Mouse (Mus musculus): ENCODE measurements around the gene Spem2.
A peak's percentile ranks its signal among the peaks of the same experiment; 100 is the strongest.

Gene Spem2

GRCm38 (mm10) chr11:69799394-69800137 lies 18.7 kb downstream of the Spem2 start:
- no peak for DNase-seq (ENCODE audit: low spot score)

- no peak for DNase-seq (ENCODE audit: low spot score)
Measured at GRCm38 (mm10) chr11:69797924-69798323, 20.3 kb downstream of the Spem2 start.

GRCm38 (mm10) chr11:69795983-69796435 lies 22.3 kb downstream of the Spem2 start:
- DNase-seq (ENCODE audit: low spot score) = no peak

- DNase-seq (ENCODE audit: low spot score) = peak; percentile 90
Measured at GRCm38 (mm10) chr11:69795168-69795982, 22.9 kb downstream of the Spem2 start, which contains the start of gene Chrnb1. Gene Chrnb1, minus strand, starts transcription at chr11:69795943.

- DNase-seq (ENCODE audit: low spot score) = no peak
Measured at GRCm38 (mm10) chr11:69793429-69793828, 24.8 kb downstream of the Spem2 start.

GRCm38 (mm10) chr11:69791420-69791819 lies 26.8 kb downstream of the Spem2 start:
- DNase-seq (ENCODE audit: low spot score) = no peak

- no peak for DNase-seq (ENCODE audit: low spot score)
Measured at GRCm38 (mm10) chr11:69789431-69789830, 28.8 kb downstream of the Spem2 start.

- no peak for DNase-seq (ENCODE audit: low spot score)
Measured at GRCm38 (mm10) chr11:69787306-69787705, 31.0 kb downstream of the Spem2 start.

- DNase-seq (ENCODE audit: low spot score) = no peak
Measured at GRCm38 (mm10) chr11:69784793-69785272, 33.4 kb downstream of the Spem2 start.

- no peak for DNase-seq (ENCODE audit: low spot score)
Measured at GRCm38 (mm10) chr11:69781828-69782227, 36.4 kb downstream of the Spem2 start.

- DNase-seq (ENCODE audit: low spot score) = no peak
Measured at GRCm38 (mm10) chr11:69778985-69779384, 39.3 kb downstream of the Spem2 start.

- DNase-seq (ENCODE audit: low spot score) = no peak
Measured at GRCm38 (mm10) chr11:69778258-69778982, 39.8 kb downstream of the Spem2 start.

GRCm38 (mm10) chr11:69777504-69778257 lies 40.6 kb downstream of the Spem2 start:
- DNase-seq (ENCODE audit: low spot score) = no peak

- DNase-seq (ENCODE audit: low spot score) = no peak
Measured at GRCm38 (mm10) chr11:69776488-69776887, 41.8 kb downstream of the Spem2 start.

- DNase-seq (ENCODE audit: low spot score) = no peak
Measured at GRCm38 (mm10) chr11:69775716-69776115, 42.5 kb downstream of the Spem2 start.

- no peak for DNase-seq (ENCODE audit: low spot score)
Measured at GRCm38 (mm10) chr11:69774961-69775360, 43.3 kb downstream of the Spem2 start.

GRCm38 (mm10) chr11:69767625-69767909 lies 50.7 kb downstream of the Spem2 start:
- no peak for DNase-seq (ENCODE audit: low spot score)

- DNase-seq (ENCODE audit: low spot score) = no peak
Measured at GRCm38 (mm10) chr11:69766872-69767624, 51.2 kb downstream of the Spem2 start.

All from left cerebral cortex, adult 11 months (tissue).